Mouse (Mus musculus) liver, postnatal 0 days (tissue): ENCODE measurements around the gene Gpsm3. TPM values are rescaled to one million over a fixed set of nuclear protein-coding genes. Genes with fewer than 3 reads are reported as not detected.
A peak's percentile ranks its signal among the peaks of the same experiment; 100 is the strongest.

ENCODE experiments used
- ATAC-seq: fragments of 200-750 bp; cut with Nextera tagmentation; 2 replicates; pipeline ENCODE4 v1.8.0; 2017; ENCODE audit warnings: mild to moderate bottlenecking, moderate library complexity
- DNase-seq: peaks from one replicate; pipeline ENCODE4 v3.0.0-alpha.2; 2016
- H3K27ac ChIP-seq: fragments of 300-500 bp; sonication (generic); 2 replicates; pipeline ENCODE4 v1.5.1; 2014; ENCODE audit warnings: antibody characterized with exemption, moderate library complexity, mild to moderate bottlenecking, low read depth
- H3K27me3 ChIP-seq: fragments of 300-500 bp; sonication (generic); 2 replicates; pipeline ENCODE4 v1.6.1; 2014; ENCODE audit warnings: low read length, control low read depth, mixed read lengths; ENCODE audit not compliant: insufficient read depth
- H3K36me3 ChIP-seq: fragments of 300-500 bp; sonication (generic); replicated peaks from 2 replicates; pipeline ENCODE4 v1.6.1; 2014; ENCODE audit warnings: mild to moderate bottlenecking, control low read depth, low read length, moderate library complexity, mixed read lengths; ENCODE audit not compliant: insufficient read depth
- H3K4me1 ChIP-seq: fragments of 300-500 bp; sonication (generic); 2 replicates; pipeline ENCODE4 v1.6.1; 2014; ENCODE audit warnings: antibody characterized with exemption, mild to moderate bottlenecking, control low read depth; ENCODE audit not compliant: insufficient read depth
- H3K4me2 ChIP-seq: fragments of 300-500 bp; sonication (generic); 2 replicates; pipeline ENCODE4 v1.6.1; 2014; ENCODE audit warnings: low read depth, mild to moderate bottlenecking, low read length, moderate library complexity, mixed read lengths
- H3K4me3 ChIP-seq: fragments of 300-500 bp; sonication (generic); 2 replicates; pipeline ENCODE4 v1.5.1; 2014; ENCODE audit warnings: low read depth, low read length
- H3K9ac ChIP-seq: fragments of 300-500 bp; sonication (generic); replicated peaks from 2 replicates; pipeline ENCODE4 v1.6.1; 2014; ENCODE audit warnings: mild to moderate bottlenecking, moderate library complexity
- H3K9me3 ChIP-seq: fragments of 300-500 bp; sonication (generic); 2 replicates; pipeline ENCODE4 v1.6.1; 2016; ENCODE audit warnings: mild to moderate bottlenecking, control low read depth, low read length, mixed read lengths
- CTCF ChIP-seq: sonication (generic); IDR thresholded peaks from 2 replicates; pipeline ENCODE4 v1.5.1; 2016; ENCODE audit warnings: antibody characterized with exemption, low read depth
- EP300 ChIP-seq: IDR thresholded peaks from 2 replicates; pipeline ENCODE4 v1.6.1; 2016; ENCODE audit warnings: antibody characterized with exemption, low read depth, mild to moderate bottlenecking
- WGBS: fragments of 180-500 bp; shearing (Covaris S2); extraction: QIAGEN DNeasy Blood & Tissue Kit; methylation state at CpG from one replicate; pipeline ENCODE4 v1.1.7; 2014; ENCODE audit not compliant: insufficient replicate concordance; 5-methylcytosine and 5-hydroxymethylcytosine counted together
- polyA plus RNA-seq: library from polyadenylated mRNA; unstranded; fragments of >200 nt; fragmentation: Nextera tagmentation; extraction: Ambion mirVana; gene quantifications from 2 replicates; pipeline ENCODE4 v1.2.1, GENCODE M21; 2015

Gpsm3 gene
- polyA plus RNA-seq, 1 experiment from 2014 or later, result 24.7 TPM

DNA sequence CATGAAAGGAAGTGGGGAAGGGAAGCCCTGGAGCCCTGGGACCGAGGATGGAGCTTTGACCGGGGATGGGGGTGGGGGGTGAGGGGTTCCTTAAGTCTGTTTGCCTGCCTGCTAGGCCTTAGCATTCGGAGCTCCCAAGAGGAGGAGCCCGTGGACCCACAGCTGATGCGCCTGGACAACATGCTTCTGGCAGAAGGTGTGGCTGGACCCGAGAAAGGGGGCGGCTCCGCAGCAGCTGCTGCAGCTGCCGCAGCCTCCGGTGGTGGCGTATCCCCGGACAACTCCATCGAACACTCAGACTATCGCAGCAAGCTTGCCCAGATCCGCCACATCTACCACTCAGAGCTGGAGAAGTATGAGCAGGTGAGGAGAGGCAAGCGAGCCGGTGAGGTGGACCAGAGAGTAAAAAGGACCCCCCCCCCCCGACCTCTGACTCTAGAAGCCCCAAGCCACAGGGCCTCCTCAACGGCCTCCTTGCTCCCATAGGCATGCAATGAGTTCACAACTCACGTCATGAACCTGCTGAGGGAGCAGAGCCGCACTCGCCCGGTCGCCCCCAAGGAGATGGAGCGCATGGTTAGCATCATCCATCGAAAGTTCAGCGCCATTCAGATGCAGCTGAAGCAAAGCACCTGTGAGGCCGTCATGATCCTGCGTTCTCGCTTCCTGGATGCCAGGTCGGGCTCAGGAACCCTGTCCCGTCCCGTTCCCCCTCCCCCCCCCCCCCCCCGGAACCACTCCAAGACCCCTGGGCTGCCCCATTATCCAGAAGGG is 4.3 kb downstream of the Gpsm3 start:
- DNase-seq (no peak), ATAC-seq (no peak)
- Histone ChIP-seq H3K4me3 (peak overlapping the region; percentile 69), H3K36me3 (peaks cover 22% of the 10 kb centered on the region), H3K9ac (peak overlapping the region; percentile 88), H3K27ac (peak overlapping the region; percentile 84; the same call in 1 of the 2 replicates), H3K27me3 (no peaks in the 10 kb centered on the region), H3K4me1 (peaks cover 55% of the 10 kb centered on the region), H3K4me2 (peak overlapping the region; percentile 99), H3K9me3 (no peaks in the 10 kb centered on the region)
- TF ChIP-seq EP300 (no peak), CTCF (no peak)
- 71% methylated on average over 31 of the region's 34 CpGs for WGBS

DNA sequence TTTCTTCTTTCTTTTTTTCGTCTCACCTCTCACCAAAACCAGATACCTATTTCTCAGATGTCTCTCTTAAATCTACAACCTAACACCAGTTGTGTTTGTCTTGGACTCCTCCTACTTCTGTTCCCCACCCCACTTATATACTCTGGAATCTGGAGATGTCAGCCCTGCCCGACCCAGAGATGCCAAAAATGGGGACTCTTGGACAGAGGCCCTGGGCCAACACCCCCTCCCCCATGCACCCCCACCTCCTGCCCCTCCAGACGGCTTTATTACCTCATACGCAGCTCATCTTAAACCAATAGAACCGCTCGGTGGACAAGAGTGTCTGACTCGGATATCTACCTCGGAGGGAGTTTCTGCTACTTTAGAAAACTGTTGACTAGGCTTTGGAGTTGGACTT is 6.5 kb downstream of the Gpsm3 start:
- no peak for DNase-seq
- Histone ChIP-seq H3K9ac (no peak overlapping the region), H3K27me3 (no peaks in the 10 kb centered on the region), H3K27ac (peak overlapping the region; percentile 29; the same call in 1 of the 2 replicates), H3K4me2 (no peak overlapping the region), H3K9me3 (no peaks in the 10 kb centered on the region), H3K36me3 (peaks cover 30% of the 10 kb centered on the region), H3K4me1 (peaks cover 37% of the 10 kb centered on the region), H3K4me3 (no peak overlapping the region)
- no peak for TF ChIP-seq CTCF
- TF ChIP-seq EP300, result no peak
- ATAC-seq, result no peak
- WGBS, result 75% methylated on average over 8 of the region's 8 CpGs

DNA sequence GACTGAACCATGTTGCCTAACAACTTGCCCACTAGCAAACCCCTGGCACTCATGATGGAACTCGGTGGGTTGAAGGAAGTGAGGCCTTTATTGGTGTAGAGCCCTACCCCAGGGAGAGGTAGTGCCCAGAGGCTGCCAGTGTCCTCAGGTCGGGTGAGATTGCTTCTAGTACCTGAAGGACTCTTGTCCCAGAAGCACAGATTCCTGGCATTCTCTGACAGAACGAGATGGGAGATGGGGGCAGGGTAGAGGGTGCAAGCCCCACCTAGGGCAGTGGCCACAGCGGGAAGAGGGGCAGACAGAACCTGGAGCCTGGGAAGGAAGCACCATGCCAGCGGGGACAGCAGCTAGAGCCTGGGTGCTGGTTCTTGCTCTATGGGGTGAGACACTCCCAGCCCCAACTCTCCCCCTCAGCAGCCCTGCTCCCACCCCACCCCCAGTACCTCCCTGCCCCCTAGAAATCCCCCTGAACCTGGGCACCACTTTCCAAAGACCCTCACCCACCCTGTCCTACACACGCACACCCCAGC is 8.0 kb downstream of the Gpsm3 start, which contains the start of gene Ager:
Ager (plus strand) TSS at position 297 of the 530 bp plus-strand sequence.
- DNase-seq, result no peak
- 17% methylated on average over 6 of the region's 6 CpGs for WGBS
- H3K4me1 ChIP-seq, result peaks cover 40% of the 10 kb centered on the region
- H3K4me2 ChIP-seq, result no peak within 1 kb of the TSS
- peaks cover 30% of the 10 kb centered on the region for H3K36me3 ChIP-seq
- no peak within 1 kb of the TSS for H3K4me3 ChIP-seq
- no peaks in the 10 kb centered on the region for H3K9me3 ChIP-seq
- no peak for ATAC-seq
- no peak for TF ChIP-seq CTCF
- TF ChIP-seq EP300, result no peak
- peak within 1 kb of the TSS; percentile 46 for H3K27ac ChIP-seq
- H3K9ac ChIP-seq, result no peak within 1 kb of the TSS
- no peaks in the 10 kb centered on the region for H3K27me3 ChIP-seq

GRCm38 (mm10) chr17:34599891-34600290 is 10.3 kb downstream of the Gpsm3 start:
- no peaks in the 10 kb centered on the region for H3K9me3 ChIP-seq
- TF ChIP-seq CTCF (no peak), EP300 (no peak)
- DNase-seq, result no peak
- H3K4me3 ChIP-seq, result no peak overlapping the region
- ATAC-seq, result no peak
- H3K4me2 ChIP-seq, result no peak overlapping the region
- peaks cover 21% of the 10 kb centered on the region for H3K36me3 ChIP-seq
- no peak overlapping the region for H3K27ac ChIP-seq
- H3K9ac ChIP-seq, result no peak overlapping the region
- no peaks in the 10 kb centered on the region for H3K27me3 ChIP-seq
- 82% methylated on average over 9 of the region's 9 CpGs for WGBS
- peaks cover 36% of the 10 kb centered on the region for H3K4me1 ChIP-seq

- peaks cover 8% of the 10 kb centered on the region for H3K36me3 ChIP-seq
- no peak overlapping the region for H3K9ac ChIP-seq
- H3K9me3 ChIP-seq, result no peaks in the 10 kb centered on the region
- ATAC-seq, result no peak
- H3K4me2 ChIP-seq, result no peak overlapping the region
- no peak overlapping the region for H3K27ac ChIP-seq
- WGBS, result 93% methylated on average over 12 of the region's 12 CpGs
- DNase-seq, result no peak
- H3K4me1 ChIP-seq, result peaks cover 41% of the 10 kb centered on the region
- H3K27me3 ChIP-seq, result no peaks in the 10 kb centered on the region
- H3K4me3 ChIP-seq, result no peak overlapping the region
- TF ChIP-seq EP300, result no peak
- no peak for TF ChIP-seq CTCF
Observed at GRCm38 (mm10) chr17:34601796-34602195, 12.2 kb downstream of the Gpsm3 start.

DNA sequence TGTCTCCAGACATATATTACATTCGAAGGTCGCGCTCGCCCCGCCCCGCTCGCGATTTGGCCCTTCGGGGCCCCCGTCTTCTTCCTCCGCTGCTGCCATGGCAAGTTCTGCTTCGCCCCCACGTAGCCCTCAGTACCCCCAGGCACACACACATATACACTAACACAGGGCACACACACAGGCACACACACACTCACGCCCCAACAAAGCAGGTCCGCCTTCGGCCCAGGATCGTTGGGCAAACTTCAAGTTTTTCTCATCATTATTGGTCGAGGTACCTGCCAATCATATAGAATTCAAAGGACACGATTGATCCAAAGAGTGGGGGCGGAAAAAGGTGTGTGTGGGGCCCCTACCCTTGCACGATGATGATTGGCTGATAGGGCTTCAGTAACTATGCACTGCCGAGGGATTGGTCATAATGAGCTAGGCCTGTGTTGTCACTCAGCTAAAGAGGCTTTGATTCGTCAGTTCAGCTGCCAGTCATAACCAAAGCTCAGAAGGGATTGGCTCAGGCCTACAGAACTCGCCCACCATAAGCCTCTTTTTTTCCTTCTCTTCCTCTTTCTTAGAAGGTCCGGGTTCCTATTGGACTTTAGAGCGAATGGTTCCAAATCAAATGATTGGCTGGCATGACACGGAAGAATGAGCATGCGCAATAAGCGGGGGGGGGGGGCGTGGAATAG is 13.9 kb downstream of the Gpsm3 start, which contains the start of gene Rnf5:
Rnf5 (minus strand) TSS at position 316 of the 686 bp plus-strand sequence.
- Histone ChIP-seq H3K4me1 (peaks cover 52% of the 10 kb centered on the region), H3K9me3 (no peaks in the 10 kb centered on the region), H3K27me3 (no peaks in the 10 kb centered on the region), H3K4me3 (peak within 1 kb of the TSS; percentile 77), H3K27ac (peak within 1 kb of the TSS; percentile 96), H3K9ac (peak within 1 kb of the TSS; percentile 86), H3K36me3 (peaks cover 15% of the 10 kb centered on the region), H3K4me2 (peak within 1 kb of the TSS; percentile 97)
- DNase-seq (peak; percentile 85), ATAC-seq (peak; percentile 88)
- WGBS, result under 1% methylated on average over 28 of the region's 30 CpGs
- TF ChIP-seq CTCF (no peak), EP300 (peak; percentile 89)
